Mouse (Mus musculus) gastrocnemius, postnatal 14 days (tissue): ENCODE data around the gene Slco2a1. TPM values are rescaled to one million over a fixed set of nuclear protein-coding genes. Genes with fewer than 3 reads are reported as not detected.

Experiments used
- DNase-seq: peaks from one replicate; pipeline ENCODE4 v3.0.0; 2021; ENCODE audit warnings: mixed read lengths
- intact Hi-C: fragments of 180-260 bp; cut with DNase I; formaldehyde crosslinking; loops from one replicate; pipeline ENCODE4 v1.15.1; 2025; ENCODE audit warnings: low total_unique reads
- total RNA-seq, 2 experiments: library from RNA; stranded (reverse); gene quantifications; 2 replicates each; pipeline ENCODE4 v1.2.3; 2021

Slco2a1 gene
- total RNA-seq, 2 experiments from 2014 or later = 0.62 to 0.78 TPM

DNA sequence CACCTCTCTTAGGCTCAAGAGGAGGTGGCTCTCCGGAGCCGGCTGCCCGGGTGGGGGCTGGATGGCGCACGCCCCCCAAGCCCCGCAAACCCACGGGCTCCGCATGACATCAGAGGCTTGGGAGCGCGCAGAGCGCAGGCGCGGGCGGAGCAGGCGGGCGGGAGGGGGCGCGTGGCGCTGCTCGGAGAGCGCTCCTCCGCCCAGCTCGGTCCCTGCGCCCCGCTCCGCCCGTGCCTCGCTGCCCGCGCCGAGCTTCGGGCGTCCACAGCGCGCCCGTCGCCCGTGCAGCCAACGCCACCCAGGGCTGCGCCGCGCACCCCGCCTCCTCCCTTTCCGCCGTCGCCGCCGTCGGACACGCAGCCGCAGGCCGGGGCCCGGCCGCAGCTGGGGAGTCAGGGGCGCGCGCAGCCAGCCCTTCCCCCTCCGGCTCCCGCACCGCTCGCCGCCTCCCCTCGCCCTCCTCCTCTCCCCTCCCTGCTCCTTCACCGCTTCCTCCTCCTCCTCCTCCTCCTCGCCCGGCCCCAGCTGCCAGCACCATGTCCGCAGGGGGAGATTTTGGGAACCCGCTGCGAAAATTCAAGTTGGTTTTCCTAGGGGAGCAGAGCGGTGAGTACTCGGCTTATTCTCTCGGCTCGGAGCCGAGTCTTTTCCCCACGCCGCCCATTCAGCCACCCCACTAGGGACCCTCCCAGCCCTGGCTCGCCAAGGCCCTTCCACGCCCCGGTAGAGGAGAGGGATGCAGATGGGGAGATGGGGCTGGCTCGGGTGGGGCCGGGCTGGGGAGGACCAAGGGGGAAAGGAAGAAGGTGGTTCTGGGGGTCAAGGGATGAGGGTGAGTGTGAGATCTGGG, 123.3 kb downstream of the Slco2a1 start, which contains the start of gene Rab6b:
Gene Rab6b, plus strand, starts transcription at position 167 of the 850 bp plus-strand sequence.
- DNase-seq = peak; percentile 30
- intact Hi-C loops = no loop called here

DNA sequence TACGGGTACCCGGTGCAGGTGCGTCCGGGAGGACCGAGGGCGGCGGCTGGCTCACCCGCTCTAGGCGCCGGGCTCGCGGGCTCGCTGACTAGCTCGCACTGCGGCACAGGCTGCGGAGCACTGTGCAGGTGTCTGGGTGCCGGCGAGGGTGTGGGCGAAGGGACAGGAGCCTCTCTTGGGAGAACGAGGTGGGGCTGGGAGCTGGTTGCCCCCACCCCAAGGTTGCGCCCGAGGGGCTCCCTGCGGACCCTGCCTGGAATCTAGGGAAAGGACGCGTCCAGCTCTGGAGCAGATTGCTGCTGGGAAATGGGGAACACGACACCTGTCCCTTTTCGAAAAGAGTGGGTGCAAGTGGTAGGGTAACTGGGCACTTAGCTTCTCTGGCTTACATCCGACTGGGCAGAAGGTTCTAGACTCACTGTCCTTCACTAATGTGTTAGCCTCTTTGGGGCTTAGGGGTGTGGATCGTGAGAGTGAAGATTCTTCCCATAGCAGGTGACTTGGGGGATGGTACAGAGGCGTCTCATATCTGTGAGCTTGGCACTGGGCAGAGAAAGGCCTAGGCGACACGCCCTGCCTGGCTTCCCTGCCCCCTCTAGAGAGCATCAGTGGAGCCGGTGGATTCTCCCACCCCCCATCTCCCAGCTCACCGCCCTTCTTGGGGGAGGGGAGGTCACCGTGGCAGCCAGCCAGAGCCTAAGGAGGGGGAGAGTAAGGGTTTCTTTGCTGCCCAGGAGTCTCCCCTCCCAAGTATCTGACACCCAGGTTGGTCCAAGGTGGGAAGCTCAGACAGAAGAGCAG, 124.2 kb downstream of the Slco2a1 start:
- intact Hi-C loops = no loop called here
- DNase-seq = no peak

DNA sequence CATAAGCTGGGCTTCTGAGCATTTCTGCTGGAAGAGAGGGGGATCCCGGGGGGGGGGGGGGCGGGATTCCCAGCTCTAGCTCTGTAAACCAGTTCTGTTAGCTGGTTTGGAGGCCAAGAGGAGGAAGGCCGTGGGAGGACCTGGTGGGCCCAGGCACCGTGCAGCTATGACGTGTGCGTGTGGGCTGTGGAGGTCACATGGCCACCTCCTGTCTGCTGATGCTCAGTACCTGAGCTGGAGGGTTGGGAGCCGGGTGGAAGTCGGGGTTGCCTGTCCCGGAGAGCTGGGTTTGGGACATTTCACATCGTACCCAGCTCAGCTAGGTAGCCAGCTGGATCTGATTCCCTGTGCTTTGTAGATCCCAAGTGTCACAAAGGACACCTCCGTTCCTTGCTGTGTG, 124.8 kb downstream of the Slco2a1 start:
- intact Hi-C loops = no loop called here
- DNase-seq = no peak

DNA sequence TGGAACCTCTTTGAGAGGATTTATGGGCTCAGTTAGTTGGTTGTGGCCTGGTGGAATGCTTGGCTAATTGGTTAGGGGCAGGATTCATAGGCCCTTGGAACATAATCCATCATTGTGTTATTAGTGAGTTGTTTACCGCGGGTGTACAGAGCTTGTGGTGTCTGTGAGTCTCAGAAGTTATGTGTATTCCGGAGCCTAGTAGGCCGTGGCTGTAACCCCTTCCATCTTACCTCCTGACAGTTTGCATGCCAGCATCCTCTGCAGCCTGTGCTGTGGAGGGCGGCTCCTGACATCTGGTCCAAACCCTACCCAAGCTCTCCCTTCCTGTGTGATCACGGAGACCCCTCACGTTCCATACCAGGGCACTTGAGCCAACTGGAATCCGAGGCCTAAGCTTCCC, 125.8 kb downstream of the Slco2a1 start:
- no peak for DNase-seq
- intact Hi-C loops = no loop called here

DNA sequence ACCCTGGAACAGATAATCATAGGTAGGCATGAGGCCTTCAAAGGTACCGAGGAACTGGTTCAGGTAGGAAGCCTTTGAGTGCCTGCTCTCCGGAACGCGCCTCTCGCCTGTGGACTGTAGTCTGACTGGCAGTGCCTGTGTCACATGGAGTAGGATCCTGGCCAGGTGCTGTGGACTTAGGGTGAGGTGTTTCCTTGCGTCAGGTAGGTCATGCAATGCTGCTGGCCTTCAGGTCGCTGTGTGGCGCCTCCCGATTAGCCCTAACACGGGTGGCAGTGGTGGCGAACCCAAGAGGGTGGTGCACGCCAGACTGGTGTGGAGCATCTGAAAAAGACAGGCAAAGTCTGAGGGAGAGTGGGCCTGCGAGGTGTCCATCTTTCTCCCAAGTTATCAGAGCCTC, 126.4 kb downstream of the Slco2a1 start:
- no peak for DNase-seq
- intact Hi-C loops = no loop called here

DNA sequence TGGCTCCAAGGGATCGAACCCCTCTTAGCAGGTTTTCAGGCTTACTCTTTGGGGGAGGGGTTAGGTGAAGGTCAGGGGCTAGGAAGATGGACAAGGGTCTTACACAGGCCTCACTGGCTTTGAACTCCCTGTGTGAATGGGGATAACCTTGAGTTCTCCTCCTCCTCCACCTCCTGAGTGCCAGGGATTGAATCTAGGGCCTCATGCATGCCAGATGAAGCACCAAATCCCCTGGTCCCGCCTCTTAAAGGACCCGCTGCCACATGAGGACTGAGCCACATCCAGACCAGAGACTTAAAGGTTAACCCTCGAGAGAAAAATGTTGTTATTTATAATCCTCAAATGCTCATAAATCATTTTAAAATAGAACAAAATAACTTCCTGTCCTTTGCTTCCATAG, 128.4 kb downstream of the Slco2a1 start:
- DNase-seq = no peak
- intact Hi-C loops = no loop called here

DNA sequence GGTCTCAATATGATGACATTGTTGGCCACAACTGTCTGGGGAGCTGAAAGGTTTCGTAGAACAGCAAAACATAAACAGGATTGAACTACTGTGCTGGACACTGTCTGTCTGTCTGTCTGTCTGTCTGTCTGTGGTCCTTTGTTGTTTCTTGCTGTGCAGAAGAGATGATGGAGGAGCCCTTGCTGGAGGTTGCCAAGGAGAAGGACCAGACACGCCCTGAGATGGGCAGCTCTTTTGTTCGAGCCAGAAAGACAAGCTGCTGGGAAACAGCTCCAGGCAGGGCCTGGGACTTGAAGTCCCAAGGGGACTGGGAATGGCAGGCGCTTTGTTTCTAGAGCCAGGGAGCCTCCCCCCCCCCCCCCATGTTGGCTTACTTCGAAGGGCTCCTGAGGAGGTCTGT, 129.0 kb downstream of the Slco2a1 start:
- no peak for DNase-seq
- intact Hi-C loops = no loop called here

DNA sequence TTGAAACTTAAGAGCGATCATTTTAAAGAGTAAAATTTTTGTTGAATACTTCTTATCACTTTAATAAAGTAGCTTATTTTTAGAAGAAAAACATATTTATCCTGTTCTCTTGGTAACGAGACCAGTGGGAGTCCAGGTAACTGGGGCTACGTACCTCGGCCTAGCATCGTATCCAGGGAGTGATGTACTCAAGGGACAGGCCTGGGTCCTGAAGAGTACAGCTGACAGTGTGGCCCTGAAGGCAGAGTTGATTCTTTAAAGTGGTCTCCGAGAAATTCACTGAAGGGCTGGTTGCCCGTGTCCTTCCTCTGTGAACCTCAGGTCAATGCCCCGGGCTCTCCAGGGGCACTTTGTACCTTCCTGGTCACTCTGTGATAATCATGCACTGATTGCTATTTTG, 129.4 kb downstream of the Slco2a1 start:
- DNase-seq = no peak
- intact Hi-C loops = no loop called here

DNA sequence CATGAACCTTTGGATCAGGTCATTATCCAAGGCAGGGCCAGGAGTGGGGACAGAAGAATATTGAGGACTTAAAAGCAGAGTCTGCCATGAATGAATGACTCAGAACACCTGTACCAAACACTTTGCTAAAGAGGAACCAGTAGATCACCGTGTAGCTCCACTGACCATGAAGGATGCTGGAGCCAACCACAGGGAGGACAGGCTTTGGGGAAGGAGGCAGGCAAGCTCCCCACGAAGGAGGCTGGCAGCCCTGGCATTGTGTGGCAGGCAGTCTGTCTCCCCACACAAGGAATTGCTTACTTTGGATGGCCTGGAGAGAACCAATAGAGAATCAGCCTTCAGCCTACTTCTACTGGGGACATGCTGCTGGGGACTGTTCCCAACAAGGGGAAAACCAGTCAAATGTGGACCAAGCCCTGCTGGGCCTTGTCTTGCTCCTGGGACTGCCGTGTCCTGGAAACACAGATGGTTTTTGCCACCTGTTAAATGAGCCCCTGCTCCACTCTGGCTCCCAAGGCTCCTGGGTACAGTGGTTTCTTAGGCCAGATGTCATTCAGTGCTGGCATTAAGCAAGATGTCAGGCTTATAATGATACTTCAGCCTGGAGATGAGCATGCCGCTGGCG, 130.3 kb downstream of the Slco2a1 start:
- no peak for DNase-seq
- intact Hi-C loops = no loop called here

DNA sequence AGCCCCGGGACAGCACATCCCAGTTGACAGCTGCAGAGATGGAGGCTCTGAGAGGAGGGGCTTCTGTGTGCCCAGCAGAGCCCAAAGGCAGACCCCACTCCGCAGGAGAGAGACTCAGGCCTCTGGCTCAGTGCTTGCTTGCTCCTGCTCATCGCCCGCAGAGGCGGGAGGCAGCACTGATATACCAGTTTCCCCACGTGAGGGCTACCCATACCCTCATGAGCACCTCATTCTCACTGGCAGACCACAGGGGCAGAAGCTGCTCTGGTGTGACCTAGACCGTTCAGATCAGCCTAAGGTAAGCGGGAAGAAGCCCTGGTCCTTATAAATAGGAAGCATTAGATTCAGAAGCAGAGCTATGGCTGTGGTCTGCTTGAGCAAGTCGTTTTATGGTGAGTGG, 131.3 kb downstream of the Slco2a1 start:
- intact Hi-C loops = no loop called here
- DNase-seq = no peak

DNA sequence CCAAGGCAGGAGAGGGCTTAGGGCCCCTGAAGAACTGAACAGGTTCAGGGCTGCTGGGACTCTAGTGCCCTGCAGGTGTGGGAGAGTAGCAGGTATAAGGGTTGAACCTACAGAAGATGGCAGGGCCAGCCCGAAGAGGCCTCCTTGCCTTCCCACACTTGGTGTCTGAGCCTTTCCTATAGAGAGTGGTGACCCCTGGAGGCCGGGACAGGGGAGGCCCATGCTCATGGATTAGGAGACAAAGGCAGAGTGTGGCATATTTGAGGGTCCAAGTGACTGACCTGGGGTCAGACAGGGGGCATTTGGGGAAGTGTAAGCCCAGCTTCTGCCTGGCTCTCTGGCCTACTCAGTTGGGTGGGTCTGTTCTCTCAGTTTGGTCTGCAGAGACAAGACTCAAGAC, 131.7 kb downstream of the Slco2a1 start:
- no peak for DNase-seq
- intact Hi-C loops = no loop called here

DNA sequence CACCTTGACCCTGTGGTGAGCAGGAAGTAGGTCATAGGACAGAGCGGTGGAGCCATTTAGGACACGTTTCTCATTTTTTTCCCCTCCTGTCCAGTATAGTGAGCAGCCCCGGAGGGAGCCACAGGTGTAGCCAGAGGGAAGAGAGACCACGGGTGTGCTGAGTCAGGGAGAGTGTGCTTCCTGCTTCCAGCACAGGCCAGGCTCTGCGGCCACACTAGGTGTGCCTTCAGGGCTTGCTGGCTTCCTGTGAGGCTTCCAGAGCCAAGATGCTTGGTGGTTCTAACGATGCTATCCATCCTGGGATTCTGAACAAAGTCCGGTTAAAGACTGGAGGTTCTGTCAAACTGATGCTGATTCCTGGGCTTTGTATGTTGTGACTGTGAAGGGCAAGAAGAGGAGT, 133.0 kb downstream of the Slco2a1 start:
- no peak for DNase-seq
- intact Hi-C loops = no loop called here

DNA sequence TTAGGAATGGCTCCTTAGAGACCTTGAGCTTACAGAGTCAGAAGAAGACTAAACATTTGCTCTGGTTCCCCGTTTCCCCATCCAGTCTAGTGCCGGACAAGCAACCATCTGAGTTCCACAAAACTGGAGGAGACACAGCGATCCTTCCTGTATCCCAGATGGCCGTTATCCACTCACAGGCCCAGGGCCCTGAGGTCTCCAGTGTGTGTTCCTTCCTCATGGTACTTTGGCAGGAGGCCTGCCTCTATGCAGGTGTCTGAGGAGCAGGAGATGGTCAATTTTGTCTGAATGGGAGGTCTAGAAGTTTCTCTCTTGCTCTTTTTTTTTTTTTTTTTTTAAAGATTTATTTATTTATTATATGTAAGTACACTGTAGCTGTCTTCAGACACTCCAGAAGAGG, 136.2 kb downstream of the Slco2a1 start:
- DNase-seq = no peak
- intact Hi-C loops = no loop called here

DNA sequence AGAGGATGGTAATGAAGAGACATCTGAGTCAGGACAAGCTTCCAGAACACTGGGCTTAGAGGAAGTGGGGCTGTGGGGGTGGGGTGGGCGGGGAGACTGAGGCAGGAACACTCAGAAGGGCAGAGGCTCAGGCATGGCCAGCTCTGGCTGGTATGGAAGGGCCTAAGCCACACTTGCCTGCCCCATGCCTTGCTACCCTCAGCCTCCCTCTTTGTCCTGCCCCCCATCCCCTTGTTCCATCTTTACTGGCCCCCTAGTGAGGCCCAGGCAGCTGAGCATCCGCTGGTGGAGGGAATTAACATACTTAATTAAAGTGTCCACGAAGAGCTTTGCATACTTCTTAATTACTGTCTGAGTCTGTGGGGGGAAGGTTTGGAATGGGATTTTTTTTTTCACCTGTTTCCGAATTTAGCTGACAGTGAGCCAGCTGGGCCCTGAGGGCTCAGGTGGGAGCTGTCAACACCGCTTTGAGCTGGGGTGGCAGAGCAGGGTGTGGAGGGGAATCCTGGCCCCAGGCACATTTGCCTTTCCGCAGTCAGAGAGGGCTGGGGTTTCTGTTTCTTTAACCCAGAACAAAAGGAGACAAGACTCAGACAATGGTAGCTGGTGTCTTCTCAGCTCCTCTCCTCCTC, 145.1 kb downstream of the Slco2a1 start:
- intact Hi-C loops = loop anchor here (5.0 kb wide), 1 partner anchor 771 kb away; no protein-coding TSS in a partner anchor
- no peak for DNase-seq

DNA sequence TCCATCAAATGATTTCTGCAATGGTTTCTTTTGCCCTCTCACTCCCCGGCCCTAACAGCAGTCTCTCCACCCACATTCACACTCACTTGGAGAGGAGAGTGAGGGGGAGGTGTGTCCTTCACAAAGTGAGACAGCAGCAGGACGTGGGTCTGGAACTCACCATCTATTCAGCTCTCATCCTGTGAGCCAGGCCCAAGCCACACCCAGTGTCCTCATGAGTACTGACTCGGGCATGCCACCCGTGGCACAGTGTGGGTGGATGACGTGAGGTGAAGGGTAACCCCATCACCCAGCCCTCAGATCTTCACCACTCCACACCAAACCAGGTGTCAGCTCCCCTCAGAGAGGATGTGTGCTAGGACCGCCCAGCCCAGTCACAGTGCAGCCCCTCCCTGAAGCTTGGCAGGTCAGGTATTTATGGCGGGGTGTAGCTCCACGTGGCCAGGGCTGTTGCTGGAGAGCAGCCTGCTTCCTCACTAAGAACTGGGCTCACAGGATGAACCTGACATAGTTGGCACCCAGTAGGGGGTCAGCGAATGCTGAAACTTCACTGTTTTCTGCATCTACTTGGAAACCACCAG, 146.0 kb downstream of the Slco2a1 start:
- intact Hi-C loops = loop anchor here (5.0 kb wide), 1 partner anchor 772 kb away; no protein-coding TSS in a partner anchor
- DNase-seq = no peak

DNA sequence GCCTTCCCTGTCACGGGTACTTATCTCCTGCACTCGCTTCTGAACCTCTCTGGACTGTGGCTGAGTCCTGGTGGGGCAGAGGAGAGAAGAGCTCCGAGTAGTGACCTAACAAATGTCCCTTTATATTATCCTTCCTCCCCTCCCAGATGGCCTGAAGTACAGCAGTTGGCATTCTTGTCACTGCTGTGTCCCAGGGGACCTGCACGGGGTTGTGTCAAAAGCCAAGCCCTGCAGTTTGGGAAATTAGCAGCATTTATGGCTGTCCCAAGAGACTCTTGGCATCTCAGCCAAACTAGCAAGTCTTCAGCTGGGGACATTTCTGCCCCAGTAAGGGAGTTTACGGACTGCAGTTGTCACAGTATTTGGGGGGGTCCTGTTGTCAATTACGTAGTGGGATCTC, 151.0 kb downstream of the Slco2a1 start:
- intact Hi-C loops = no loop called here

DNA sequence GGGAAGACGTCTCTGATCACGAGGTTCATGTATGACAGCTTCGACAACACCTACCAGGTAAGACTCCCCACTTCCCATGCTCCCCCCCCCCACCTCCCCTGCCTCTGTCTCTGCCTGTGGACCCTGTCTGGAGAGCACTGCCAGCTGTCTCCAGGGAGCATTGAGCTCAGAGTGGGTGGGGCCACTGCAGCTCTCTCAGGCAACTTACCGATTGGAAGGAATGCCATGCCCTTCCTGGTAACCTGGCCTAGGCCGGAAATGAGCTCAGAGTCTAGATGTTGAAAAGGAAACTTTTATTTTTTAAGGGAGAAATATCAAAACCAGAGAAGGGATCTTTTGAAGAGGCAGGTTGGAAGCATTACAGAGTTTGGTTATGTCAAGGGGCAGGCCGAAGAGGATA, 151.9 kb downstream of the Slco2a1 start:
- intact Hi-C loops = no loop called here
- DNase-seq = no peak

More for the DNA sequence above, 151.0 kb downstream of the Slco2a1 start:
- no peak for DNase-seq

DNA sequence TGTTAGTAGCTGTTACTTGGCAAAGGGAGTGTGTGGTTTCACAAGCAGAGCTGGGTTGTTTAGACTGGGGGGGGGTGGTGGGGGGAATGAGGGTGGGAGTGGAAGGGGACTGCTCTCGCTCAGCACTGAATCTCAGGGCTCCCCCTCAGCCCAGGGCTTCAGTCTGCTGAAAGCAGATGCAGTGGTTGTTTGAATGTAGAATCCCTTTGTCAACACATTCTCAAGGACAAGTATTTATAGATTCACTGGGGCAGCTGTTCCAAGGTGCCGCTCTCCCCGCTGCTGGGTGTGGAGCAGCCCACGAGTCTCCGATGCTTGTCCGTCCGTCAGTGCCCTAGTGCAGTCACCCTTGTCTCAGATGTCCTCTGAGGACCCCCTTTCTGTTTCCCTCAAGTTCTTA, 152.8 kb downstream of the Slco2a1 start:
- no peak for DNase-seq
- intact Hi-C loops = no loop called here

DNA sequence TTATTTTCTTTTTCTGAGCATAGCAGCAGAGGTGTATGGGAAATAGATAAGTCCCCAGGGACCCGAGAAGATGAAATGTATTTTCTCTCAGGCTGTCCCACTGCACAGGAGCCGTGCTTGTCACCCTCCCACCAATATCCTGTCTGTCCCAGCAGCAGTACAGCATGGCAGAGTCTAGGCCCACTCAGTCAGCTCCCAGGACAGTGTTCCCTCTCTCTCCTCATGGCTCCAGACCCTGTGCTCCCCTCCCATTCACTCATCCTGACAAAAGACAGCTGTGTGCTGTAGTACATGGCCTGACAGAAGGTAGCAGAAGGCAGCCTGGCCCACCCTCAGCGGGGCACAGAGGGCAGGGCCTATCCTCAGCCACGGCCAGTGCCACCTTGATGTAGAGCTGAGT, 155.4 kb downstream of the Slco2a1 start:
- no peak for DNase-seq
- intact Hi-C loops = no loop called here
